ENCODE assay signal across 8 mouse cellular contexts in genomic region chrX:102156618-102157422, GRCm38 (mm10). TPM values are rescaled to one million over a fixed set of nuclear protein-coding genes. Genes with fewer than 3 reads are reported as not detected.
A peak's percentile ranks its signal among the peaks of the same experiment; 100 is the strongest.
DNase-seq lines count a peak whose midpoint lies in the region; ATAC-seq lines count a peak whose summit lies in the region.

Ercc6l (minus strand) TSS chrX:102157091.

- no peaks in the 10 kb centered on the region for H3K9me3 ChIP-seq in hindbrain, embryonic 12.5 days (replicated peaks)

- peak within 1 kb of the TSS; percentile 42 for H3K4me3 ChIP-seq in hindbrain, embryonic 12.5 days

- no peaks in the 10 kb centered on the region for H3K4me1 ChIP-seq in hindbrain, embryonic 12.5 days

- DNase-seq in MN1 (ENCODE audit: low spot score) = peak; percentile 94
- peak; percentile 86 for DNase-seq in cerebellum, adult 9-10 months
- DNase-seq in frontal cortex, adult 2 months (ENCODE audit: extremely low spot score in 1 of 2, low spot score in 1 of 2) = peak; percentile 66 to 86
- peak; percentile 78 to 88 for DNase-seq in layer of hippocampus, postnatal 14 days (ENCODE audit: low spot score in 2 of 2)
- peak; percentile 90 for DNase-seq in lung, postnatal 14 days
- peak; percentile 67 for DNase-seq in retina, adult 2 months (ENCODE audit: low read depth, low spot score)
- DNase-seq in thymus, postnatal 36 days = peak; percentile 86 to 93

- H3K36me3 ChIP-seq in hindbrain, embryonic 12.5 days = no peaks in the 10 kb centered on the region

- peak within 1 kb of the TSS; percentile 50 for H3K4me2 ChIP-seq in hindbrain, embryonic 12.5 days (replicated peaks)

- peak; percentile 99 for ATAC-seq in hindbrain, embryonic 12.5 days (ENCODE audit: low FRiP score)

- H3K9ac ChIP-seq in hindbrain, embryonic 12.5 days = peak within 1 kb of the TSS; percentile 56

- H3K27ac ChIP-seq in hindbrain, embryonic 12.5 days = peak within 1 kb of the TSS; percentile 44

- WGBS in hindbrain, embryonic 12.5 days = 15% methylated on average over 42 of the region's 42 CpGs

- no peaks in the 10 kb centered on the region for H3K27me3 ChIP-seq in hindbrain, embryonic 12.5 days

RNA-seq across cellular contexts. Expression of gene Ercc6l, which starts in this region (rescaled TPM):
- 0.10 and 0.13 TPM in 2 replicates for polyA plus RNA-seq in frontal cortex, adult 2 months (2012; rRNA removed)
- 9.5 and 10.2 TPM in 2 replicates for polyA plus RNA-seq in hindbrain, embryonic 12.5 days (2016; fragmentation: Nextera tagmentation; extraction: Ambion mirVana)
- under 1 TPM; 0.29 to 0.62 TPM for total RNA-seq in layer of hippocampus, postnatal 14 days (2021)

Comparison
In these comparisons a context has a peak if more than half of its experiments do, and no peak if none do; other contexts are left out.
1. Peak in every context shown above with its lines: DNase-seq, ATAC-seq, H3K4me3 ChIP-seq and H3K27ac ChIP-seq.
2. Peak in DNase-seq in frontal cortex, adult 2 months; RNA of the gene not detected or under 1 TPM.
3. Peak in DNase-seq in layer of hippocampus, postnatal 14 days; RNA of the gene not detected or under 1 TPM.